8 mouse cellular contexts compared by ENCODE assay signal in genomic region chr2:178277206-178277605, GRCm38 (mm10).
A peak's percentile ranks its signal among the peaks of the same experiment; 100 is the strongest.
DNase-seq lines count a peak whose midpoint lies in the region; ATAC-seq and TF ChIP-seq lines count a peak whose summit lies in the region.

No protein-coding gene starts in this region.

- TF ChIP-seq CTCF in cerebellum, adult 2 months (IDR thresholded peaks at IDR 0.05; ENCODE audit: borderline replicate concordance, insufficient read depth, low read depth, low read length), result no peak

- WGBS in cerebellum, adult 2 months, result 22% methylated on average over 6 of the region's 6 CpGs
- WGBS in heart, embryonic 12.5 days, result 5% methylated on average over 6 of the region's 6 CpGs
- 11% methylated on average over 6 of the region's 6 CpGs for WGBS in limb, embryonic 10.5 days

- no peak overlapping the region for H3K4me2 ChIP-seq in heart, embryonic 12.5 days

- peak; percentile 31 for DNase-seq in cerebellum, adult 9-11 months
- no peak for DNase-seq in cerebellum, adult 2 months
- peak; percentile 38 to 61 for DNase-seq in adrenal gland, adult 18-20 months (ENCODE audit: low spot score in 2 of 2)
- peak; percentile 86 for DNase-seq in limb, embryonic 10.5 days (ENCODE audit: low spot score)
- DNase-seq in retina, embryonic 14.5 days (ENCODE audit: low spot score), result peak; percentile 67
- DNase-seq in thymus, postnatal 14 days, result no peak
- no peak for DNase-seq in frontal cortex, postnatal 36 days (ENCODE audit: low spot score in 2 of 2)

- H3K9ac ChIP-seq in heart, embryonic 12.5 days, result no peak overlapping the region

- H3K9me3 ChIP-seq in heart, embryonic 12.5 days (replicated peaks), result no peaks in the 10 kb centered on the region
- no peaks in the 10 kb centered on the region for H3K9me3 ChIP-seq in limb, embryonic 10.5 days (replicated peaks)

- ATAC-seq in heart, embryonic 12.5 days (ENCODE audit: insufficient number of reproducible peaks, low FRiP score), result peak; percentile 56; the same call in 1 of the 2 replicates

- H3K4me3 ChIP-seq in cerebellum, adult 2 months (replicated peaks; ENCODE audit: insufficient read depth, low read depth, low read length), result no peak overlapping the region
- no peak overlapping the region for H3K4me3 ChIP-seq in heart, embryonic 12.5 days
- H3K4me3 ChIP-seq in limb, embryonic 10.5 days, result no peak overlapping the region

- no peaks in the 10 kb centered on the region for H3K27me3 ChIP-seq in cerebellum, adult 2 months (ENCODE audit: control insufficient read depth, insufficient read depth, low read length)
- no peaks in the 10 kb centered on the region for H3K27me3 ChIP-seq in heart, embryonic 12.5 days (replicated peaks)
- H3K27me3 ChIP-seq in limb, embryonic 10.5 days (ENCODE audit: low read depth, poor library complexity, severe bottlenecking), result no peaks in the 10 kb centered on the region

- TF ChIP-seq POLR2A in cerebellum, adult 2 months (IDR thresholded peaks at IDR 0.05; ENCODE audit: borderline replicate concordance, insufficient read depth, low read length), result no peak

- H3K27ac ChIP-seq in cerebellum, adult 2 months (ENCODE audit: insufficient read depth, low read length), result no peak overlapping the region
- H3K27ac ChIP-seq in heart, embryonic 12.5 days (ENCODE audit: poor library complexity, severe bottlenecking), result no peak overlapping the region
- no peak overlapping the region for H3K27ac ChIP-seq in limb, embryonic 10.5 days

- H3K36me3 ChIP-seq in heart, embryonic 12.5 days, result no peaks in the 10 kb centered on the region
- H3K36me3 ChIP-seq in limb, embryonic 10.5 days, result no peaks in the 10 kb centered on the region

- peaks cover 39% of the 10 kb centered on the region for H3K4me1 ChIP-seq in cerebellum, adult 2 months (ENCODE audit: control insufficient read depth, insufficient read depth, low read length)
- no peaks in the 10 kb centered on the region for H3K4me1 ChIP-seq in heart, embryonic 12.5 days (replicated peaks)
- H3K4me1 ChIP-seq in limb, embryonic 10.5 days, result no peaks in the 10 kb centered on the region

Comparison
In these comparisons a context has a peak if more than half of its experiments do, and no peak if none do; other contexts are left out.
1. DNase-seq: peak in cerebellum, adult 9-11 months (single experiment), adrenal gland, adult 18-20 months (2 of 2), limb, embryonic 10.5 days (single experiment) and retina, embryonic 14.5 days (single experiment); none in cerebellum, adult 2 months (0 of 2), thymus, postnatal 14 days (single experiment) and frontal cortex, postnatal 36 days (0 of 2).